Mouse (Mus musculus) thymus, postnatal 36 days (tissue): ENCODE data around the gene Adam12.

Experiments used
- DNase-seq, 2 experiments: peaks; one replicate each; pipeline ENCODE4 v3.0.0; 2022; ENCODE audit warnings: mixed read lengths in 2 of 2

Gene Adam12

GRCm38 (mm10) chr7:133862723-133863122 is 369.2 kb downstream of the Adam12 start:
- no peak for DNase-seq

DNA sequence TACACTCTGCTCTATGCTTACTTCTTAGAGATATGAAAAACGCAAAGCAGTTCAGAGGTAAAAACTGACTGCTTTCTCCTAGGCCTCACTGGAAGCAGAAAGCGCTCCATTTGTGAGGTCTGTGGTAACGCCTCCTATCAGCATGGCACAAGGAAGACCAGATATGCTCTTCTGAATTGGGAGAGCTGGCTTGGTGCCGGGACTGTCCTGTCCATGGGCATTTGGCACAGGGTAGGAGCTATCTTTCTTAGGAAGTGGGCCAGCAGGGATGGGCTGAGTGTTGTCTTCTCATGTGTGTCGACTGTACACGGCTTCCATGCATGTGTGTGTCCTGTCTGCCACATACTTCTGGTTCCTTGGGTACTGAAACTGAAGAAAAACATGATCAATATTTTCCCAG is 369.7 kb downstream of the Adam12 start:
- no peak for DNase-seq

DNA sequence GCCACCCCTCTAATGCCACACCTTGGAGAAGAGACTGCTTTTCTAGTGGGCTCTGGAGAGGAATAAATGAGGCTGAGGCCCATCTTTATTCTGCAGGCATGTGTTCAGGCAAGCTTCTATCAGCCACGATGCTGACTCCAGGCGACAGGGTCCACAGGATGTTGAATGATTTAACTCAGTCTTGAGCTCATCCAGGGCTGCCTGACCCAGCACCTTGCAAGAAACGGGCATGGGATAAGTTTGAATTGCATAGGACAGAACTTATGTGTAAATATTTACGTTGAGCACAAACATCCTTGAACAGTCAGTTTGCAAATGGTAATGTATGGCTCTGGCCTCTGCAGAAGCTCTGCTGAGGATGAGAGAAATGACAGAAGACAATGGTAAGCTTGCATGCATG is 372.4 kb downstream of the Adam12 start:
- no peak for DNase-seq

DNA sequence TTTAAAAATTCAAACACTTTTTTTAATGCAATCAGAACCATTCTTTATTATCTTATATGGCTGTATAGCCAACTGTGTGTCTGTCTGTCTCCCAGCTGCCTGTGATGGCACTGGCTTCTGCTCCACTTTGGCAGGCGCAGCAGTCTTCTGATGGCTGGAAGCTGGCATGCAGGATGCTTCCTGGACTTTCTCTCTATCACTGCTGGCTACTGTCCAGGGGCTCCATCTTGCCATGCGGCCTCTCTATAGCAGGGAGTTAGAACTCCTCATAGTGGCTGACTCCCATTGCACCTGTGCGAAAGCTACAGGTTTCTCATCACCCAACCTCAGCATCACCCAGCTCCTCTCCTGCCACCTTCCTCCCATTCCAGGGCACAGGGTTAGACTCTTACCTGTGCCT is 373.4 kb downstream of the Adam12 start:
- DNase-seq = no peak

DNA sequence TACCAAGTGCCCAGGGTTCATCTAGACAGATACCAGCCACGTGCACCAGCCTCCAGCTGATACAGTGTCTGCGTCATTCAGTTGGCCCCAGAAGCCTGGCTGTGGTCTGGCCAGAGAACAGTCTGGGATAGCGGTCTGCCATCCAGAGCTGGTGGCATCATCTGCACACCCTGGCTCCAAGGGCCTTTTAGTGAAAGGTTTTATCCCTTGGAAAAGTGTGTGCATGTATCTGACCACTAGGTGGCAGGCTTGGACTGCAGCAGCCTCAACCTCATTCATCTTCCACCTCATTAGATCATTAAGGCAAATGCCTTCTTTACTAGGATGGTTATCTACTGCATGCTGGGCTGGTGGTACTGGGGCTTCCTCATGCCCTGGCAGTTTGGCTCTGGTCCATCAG is 375.7 kb downstream of the Adam12 start:
- peak; percentile 13 to 18 for DNase-seq

DNA sequence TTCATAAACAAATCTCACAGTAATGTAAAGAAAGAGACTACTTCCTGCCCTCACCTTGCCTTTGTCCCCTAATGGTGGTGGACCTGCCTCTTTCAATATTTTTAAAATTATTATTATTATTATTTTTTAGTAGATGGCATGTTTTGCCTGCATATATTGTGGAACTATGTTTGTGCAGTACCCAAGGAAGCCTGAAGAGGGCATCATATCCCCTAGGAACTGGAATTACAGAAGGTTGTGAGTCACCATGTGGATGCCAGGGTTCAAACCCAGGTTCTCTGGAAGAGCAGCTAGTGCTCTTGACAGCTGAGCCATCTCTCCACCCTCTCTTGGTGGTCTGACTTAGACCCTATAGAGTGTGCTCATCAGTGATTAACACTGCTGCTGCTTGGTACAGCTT is 381.2 kb downstream of the Adam12 start:
- DNase-seq = no peak

DNA sequence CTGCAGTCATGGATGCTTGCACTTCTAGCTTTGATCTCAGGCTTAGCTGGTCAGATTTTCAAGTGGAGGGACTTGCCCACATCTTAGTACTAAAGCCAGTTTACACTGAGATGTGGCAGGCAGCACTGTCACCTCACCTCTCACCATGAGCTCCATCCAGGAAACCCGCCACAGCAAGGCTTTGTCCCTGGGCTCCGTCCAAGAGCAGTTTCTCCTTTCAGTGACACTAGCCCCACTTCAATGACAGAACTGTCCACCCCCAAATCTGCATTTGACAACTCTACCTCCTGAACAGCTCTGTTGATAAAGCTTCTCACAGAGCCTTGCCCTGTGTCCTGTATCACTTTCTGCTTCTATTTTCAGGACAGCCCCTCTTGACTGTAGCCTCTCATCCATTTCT is 383.8 kb downstream of the Adam12 start:
- DNase-seq = no peak

DNA sequence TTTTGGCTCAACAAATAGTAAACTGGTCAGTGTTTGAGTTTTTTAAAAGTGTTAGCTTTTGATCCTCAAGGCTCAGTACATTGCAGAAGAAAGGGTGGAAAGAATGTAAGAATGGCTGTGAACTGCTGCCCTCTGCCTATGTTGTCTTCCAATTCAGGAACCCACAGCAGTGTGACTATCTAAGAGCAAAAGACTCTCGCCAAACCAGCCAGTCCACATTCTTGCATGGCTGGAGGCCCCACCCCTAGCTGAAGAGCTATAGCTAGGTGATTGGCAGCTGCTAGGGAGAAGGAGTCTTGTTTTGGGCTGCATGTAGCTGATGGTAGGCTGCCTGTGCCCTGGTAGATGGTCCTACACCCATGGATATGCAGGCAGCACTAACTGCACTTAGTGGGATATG is 384.8 kb downstream of the Adam12 start:
- DNase-seq = no peak

- DNase-seq = no peak
Measured at GRCm38 (mm10) chr7:133842079-133842478, 389.9 kb downstream of the Adam12 start.

- no peak for DNase-seq
Measured at GRCm38 (mm10) chr7:133839546-133839945, 392.4 kb downstream of the Adam12 start.
